Mouse (Mus musculus): ENCODE data around the gene Cngb1. TPM values are rescaled to one million over a fixed set of nuclear protein-coding genes. Genes with fewer than 3 reads are reported as not detected.

Gene Cngb1
- polyA plus RNA-seq, 1 experiment, result 0.19 TPM

GRCm38 (mm10) chr8:95330367-95330766, 24.0 kb upstream of the Cngb1 start:
- Histone ChIP-seq H3K36me3 (ENCODE audit: control insufficient read depth, insufficient read depth, low read length, poor library complexity, severe bottlenecking) (no peaks in the 10 kb centered on the region), H3K9ac (ENCODE audit: low read depth, poor library complexity, severe bottlenecking) (peak overlapping the region; percentile 91; the same call in 1 of the 2 replicates), H3K4me3 (ENCODE audit: low read depth, low read length) (no peak overlapping the region), H3K9me3 (replicated peaks; ENCODE audit: control insufficient read depth, insufficient read depth, low read length, poor library complexity, severe bottlenecking) (no peaks in the 10 kb centered on the region), H3K27me3 (ENCODE audit: control insufficient read depth, insufficient read depth, low read length, poor library complexity, severe bottlenecking) (no peaks in the 10 kb centered on the region), H3K27ac (ENCODE audit: insufficient read depth, low read length) (no peak overlapping the region), H3K4me1 (ENCODE audit: control insufficient read depth, insufficient read depth, low read length) (no peaks in the 10 kb centered on the region)
- no peak for TF ChIP-seq CTCF (IDR thresholded peaks at IDR 0.05; ENCODE audit: low read depth, low read length)
- TF ChIP-seq POLR2A (IDR thresholded peaks at IDR 0.05; ENCODE audit: insufficient read depth, low read length), result no peak
- no peak for TF ChIP-seq EP300 (IDR thresholded peaks at IDR 0.05; ENCODE audit: insufficient read depth, low read depth, low read length)

- H3K9ac ChIP-seq (ENCODE audit: low read depth, poor library complexity, severe bottlenecking), result peak overlapping the region; percentile 6
- no peaks in the 10 kb centered on the region for H3K9me3 ChIP-seq (replicated peaks; ENCODE audit: control insufficient read depth, insufficient read depth, low read length, poor library complexity, severe bottlenecking)
- H3K4me1 ChIP-seq (ENCODE audit: control insufficient read depth, insufficient read depth, low read length), result no peaks in the 10 kb centered on the region
- H3K27ac ChIP-seq (ENCODE audit: insufficient read depth, low read length), result no peak overlapping the region
- no peaks in the 10 kb centered on the region for H3K36me3 ChIP-seq (ENCODE audit: control insufficient read depth, insufficient read depth, low read length, poor library complexity, severe bottlenecking)
- TF ChIP-seq POLR2A (IDR thresholded peaks at IDR 0.05; ENCODE audit: insufficient read depth, low read length) (no peak), EP300 (IDR thresholded peaks at IDR 0.05; ENCODE audit: insufficient read depth, low read depth, low read length) (no peak), CTCF (IDR thresholded peaks at IDR 0.05; ENCODE audit: low read depth, low read length) (no peak)
- no peaks in the 10 kb centered on the region for H3K27me3 ChIP-seq (ENCODE audit: control insufficient read depth, insufficient read depth, low read length, poor library complexity, severe bottlenecking)
- H3K4me3 ChIP-seq (ENCODE audit: low read depth, low read length), result peak overlapping the region; percentile 25
Observed at GRCm38 (mm10) chr8:95327866-95328465, 21.6 kb upstream of the Cngb1 start.

- TF ChIP-seq CTCF (IDR thresholded peaks at IDR 0.05; ENCODE audit: low read depth, low read length) (no peak), EP300 (IDR thresholded peaks at IDR 0.05; ENCODE audit: insufficient read depth, low read depth, low read length) (no peak), POLR2A (IDR thresholded peaks at IDR 0.05; ENCODE audit: insufficient read depth, low read length) (no peak)
- Histone ChIP-seq H3K36me3 (ENCODE audit: control insufficient read depth, insufficient read depth, low read length, poor library complexity, severe bottlenecking) (no peaks in the 10 kb centered on the region), H3K27me3 (ENCODE audit: control insufficient read depth, insufficient read depth, low read length, poor library complexity, severe bottlenecking) (no peaks in the 10 kb centered on the region), H3K9ac (ENCODE audit: low read depth, poor library complexity, severe bottlenecking) (no peak overlapping the region), H3K9me3 (replicated peaks; ENCODE audit: control insufficient read depth, insufficient read depth, low read length, poor library complexity, severe bottlenecking) (no peaks in the 10 kb centered on the region), H3K27ac (ENCODE audit: insufficient read depth, low read length) (no peak overlapping the region), H3K4me3 (ENCODE audit: low read depth, low read length) (no peak overlapping the region), H3K4me1 (ENCODE audit: control insufficient read depth, insufficient read depth, low read length) (no peaks in the 10 kb centered on the region)
Observed at GRCm38 (mm10) chr8:95326822-95327221, 20.4 kb upstream of the Cngb1 start.

- Histone ChIP-seq H3K9ac (ENCODE audit: low read depth, poor library complexity, severe bottlenecking) (no peak overlapping the region), H3K4me3 (ENCODE audit: low read depth, low read length) (no peak overlapping the region), H3K4me1 (ENCODE audit: control insufficient read depth, insufficient read depth, low read length) (no peaks in the 10 kb centered on the region), H3K27me3 (ENCODE audit: control insufficient read depth, insufficient read depth, low read length, poor library complexity, severe bottlenecking) (no peaks in the 10 kb centered on the region), H3K36me3 (ENCODE audit: control insufficient read depth, insufficient read depth, low read length, poor library complexity, severe bottlenecking) (no peaks in the 10 kb centered on the region), H3K27ac (ENCODE audit: insufficient read depth, low read length) (no peak overlapping the region), H3K9me3 (replicated peaks; ENCODE audit: control insufficient read depth, insufficient read depth, low read length, poor library complexity, severe bottlenecking) (no peaks in the 10 kb centered on the region)
- no peak for TF ChIP-seq POLR2A (IDR thresholded peaks at IDR 0.05; ENCODE audit: insufficient read depth, low read length)
- no peak for TF ChIP-seq CTCF (IDR thresholded peaks at IDR 0.05; ENCODE audit: low read depth, low read length)
Observed at GRCm38 (mm10) chr8:95324646-95325045, 18.3 kb upstream of the Cngb1 start.

GRCm38 (mm10) chr8:95323201-95323600, 16.8 kb upstream of the Cngb1 start:
- Histone ChIP-seq H3K9me3 (replicated peaks; ENCODE audit: control insufficient read depth, insufficient read depth, low read length, poor library complexity, severe bottlenecking) (no peaks in the 10 kb centered on the region), H3K9ac (ENCODE audit: low read depth, poor library complexity, severe bottlenecking) (no peak overlapping the region), H3K36me3 (ENCODE audit: control insufficient read depth, insufficient read depth, low read length, poor library complexity, severe bottlenecking) (no peaks in the 10 kb centered on the region), H3K4me3 (ENCODE audit: low read depth, low read length) (no peak overlapping the region), H3K27me3 (ENCODE audit: control insufficient read depth, insufficient read depth, low read length, poor library complexity, severe bottlenecking) (no peaks in the 10 kb centered on the region), H3K4me1 (ENCODE audit: control insufficient read depth, insufficient read depth, low read length) (no peaks in the 10 kb centered on the region), H3K27ac (ENCODE audit: insufficient read depth, low read length) (no peak overlapping the region)
- TF ChIP-seq EP300 (IDR thresholded peaks at IDR 0.05; ENCODE audit: insufficient read depth, low read depth, low read length), result no peak
- no peak for TF ChIP-seq POLR2A (IDR thresholded peaks at IDR 0.05; ENCODE audit: insufficient read depth, low read length)
- no peak for TF ChIP-seq CTCF (IDR thresholded peaks at IDR 0.05; ENCODE audit: low read depth, low read length)

GRCm38 (mm10) chr8:95320224-95321139, 14.1 kb upstream of the Cngb1 start:
- H3K36me3 ChIP-seq (ENCODE audit: control insufficient read depth, insufficient read depth, low read length, poor library complexity, severe bottlenecking), result no peaks in the 10 kb centered on the region
- H3K4me1 ChIP-seq (ENCODE audit: control insufficient read depth, insufficient read depth, low read length), result no peaks in the 10 kb centered on the region
- peak overlapping the region; percentile 67 for H3K4me3 ChIP-seq (ENCODE audit: low read depth, low read length)
- H3K27ac ChIP-seq (ENCODE audit: insufficient read depth, low read length), result no peak overlapping the region
- H3K9me3 ChIP-seq (replicated peaks; ENCODE audit: control insufficient read depth, insufficient read depth, low read length, poor library complexity, severe bottlenecking), result no peaks in the 10 kb centered on the region
- TF ChIP-seq CTCF (IDR thresholded peaks at IDR 0.05; ENCODE audit: low read depth, low read length), result peak; percentile 35
- no peak for TF ChIP-seq POLR2A (IDR thresholded peaks at IDR 0.05; ENCODE audit: insufficient read depth, low read length)
- no peak for TF ChIP-seq EP300 (IDR thresholded peaks at IDR 0.05; ENCODE audit: insufficient read depth, low read depth, low read length)
- H3K9ac ChIP-seq (ENCODE audit: low read depth, poor library complexity, severe bottlenecking), result peak overlapping the region; percentile 55
- H3K27me3 ChIP-seq (ENCODE audit: control insufficient read depth, insufficient read depth, low read length, poor library complexity, severe bottlenecking), result no peaks in the 10 kb centered on the region

Data from ES-Bruce4 (cell line).